Mouse (Mus musculus): Measurements from ENCODE around the gene Sorcs2.
"Not testable (repeated sequence)": the region's sequence is repeated elsewhere in the genome, so short reads cannot be mapped to it uniquely, and the experiment has no call there.

Gene Sorcs2

GRCm38 (mm10) chr5:36397837-36398282 is at the start of gene Sorcs2:
Gene Sorcs2 (minus strand): TSS chr5:36398139.
- DNase-seq = peak; percentile 55

GRCm38 (mm10) chr5:36446166-36446890 is 48.4 kb upstream of the Sorcs2 start:
- no peak for DNase-seq

GRCm38 (mm10) chr5:36445028-36445427 is 47.1 kb upstream of the Sorcs2 start:
- peak; percentile 73 for DNase-seq

- DNase-seq = peak; percentile 10
These were observed 46.7 kb upstream of the Sorcs2 start for GRCm38 (mm10) chr5:36444611-36445010.

- no peak for DNase-seq
These were observed 42.8 kb upstream of the Sorcs2 start for GRCm38 (mm10) chr5:36440741-36441140.

GRCm38 (mm10) chr5:36436858-36437257 is 38.9 kb upstream of the Sorcs2 start:
- DNase-seq = no peak

GRCm38 (mm10) chr5:36434398-36434967 is 36.5 kb upstream of the Sorcs2 start:
- DNase-seq = no peak

- no peak for DNase-seq
These were observed 33.8 kb upstream of the Sorcs2 start for GRCm38 (mm10) chr5:36431711-36432110.

- DNase-seq = no peak
These were observed 31.6 kb upstream of the Sorcs2 start for GRCm38 (mm10) chr5:36429551-36429950.

- DNase-seq = no peak
These were observed 29.9 kb upstream of the Sorcs2 start for GRCm38 (mm10) chr5:36427831-36428230.

- DNase-seq = no peak
These were observed 28.5 kb upstream of the Sorcs2 start for GRCm38 (mm10) chr5:36426404-36426803.

GRCm38 (mm10) chr5:36424676-36425075 is 26.7 kb upstream of the Sorcs2 start:
- no peak for DNase-seq

- DNase-seq = no peak
These were observed 24.8 kb upstream of the Sorcs2 start for GRCm38 (mm10) chr5:36422689-36423088.

- DNase-seq = no peak
These were observed 21.9 kb upstream of the Sorcs2 start for GRCm38 (mm10) chr5:36419861-36420260.

- no peak for DNase-seq
These were observed 16.9 kb upstream of the Sorcs2 start for GRCm38 (mm10) chr5:36414712-36415331.

- peak; percentile 10 for DNase-seq
These were observed 775 bp upstream of the Sorcs2 start for GRCm38 (mm10) chr5:36398463-36399364.

GRCm38 (mm10) chr5:36397384-36397759 is 567 bp downstream of the Sorcs2 start:
- DNase-seq = no peak

GRCm38 (mm10) chr5:36396491-36397383 is 1.2 kb downstream of the Sorcs2 start:
- no peak for DNase-seq

- peak; percentile 31 for DNase-seq
These were observed 1.9 kb downstream of the Sorcs2 start for GRCm38 (mm10) chr5:36396011-36396410.

GRCm38 (mm10) chr5:36394840-36395515 is 3.0 kb downstream of the Sorcs2 start:
- peak; percentile 7 for DNase-seq

GRCm38 (mm10) chr5:36391751-36392150 is 6.2 kb downstream of the Sorcs2 start:
- DNase-seq = no peak

- DNase-seq = not testable (repeated sequence)
These were observed 7.4 kb downstream of the Sorcs2 start for GRCm38 (mm10) chr5:36390591-36390927.
